Comparison of ENCODE assay signal across 8 mouse cellular contexts in genomic region chr3:146918323-146918722, GRCm38 (mm10).
DNase-seq lines count a peak whose midpoint lies in the region; ATAC-seq and TF ChIP-seq lines count a peak whose summit lies in the region.
"Had no signal": no experiment of that assay in that cellular context is flagged by ENCODE, and none has a peak within 500 bp of the region (broad histone marks: within the 10 kb centered on the region; RNA-seq: fewer than 3 reads in every experiment).

No protein-coding gene starts in this region.

- DNase-seq in lung, embryonic 14.5 days, result peak; percentile 37
- no peak for DNase-seq in lung, postnatal 14 days
- peak; percentile 75 to 83 for DNase-seq in cerebellum, adult 2 months
- DNase-seq in layer of hippocampus, adult 9-10 months (ENCODE audit: low spot score), result peak; percentile 58
- peak; percentile 47 for DNase-seq in right cerebral cortex, postnatal 25 days
- DNase-seq in embryo, embryonic 9.5 days (ENCODE audit: extremely low spot score), result no peak

- H3K9me3 ChIP-seq in lung, embryonic 14.5 days (ENCODE audit: low read depth, low read length), result no peaks in the 10 kb centered on the region
- H3K9me3 ChIP-seq: midbrain, embryonic 12.5 days had no signal

- no peak for TF ChIP-seq POLR2A in cerebellum, adult 2 months (IDR thresholded peaks at IDR 0.05; ENCODE audit: borderline replicate concordance, insufficient read depth, low read length)

- ATAC-seq in lung, embryonic 14.5 days (ENCODE audit: insufficient read depth), result peak; percentile 52
- ATAC-seq in granulocyte monocyte progenitor cell, adult 5-6 weeks (replicated peaks; ENCODE audit: poor library complexity, severe bottlenecking), result no peak

- no peak overlapping the region for H3K4me3 ChIP-seq in lung, embryonic 14.5 days (ENCODE audit: low read depth, low read length)
- no peak overlapping the region for H3K4me3 ChIP-seq in cerebellum, adult 2 months (replicated peaks; ENCODE audit: insufficient read depth, low read depth, low read length)
- H3K4me3 ChIP-seq: midbrain, embryonic 12.5 days had no signal

- no peaks in the 10 kb centered on the region for H3K27me3 ChIP-seq in lung, embryonic 14.5 days (ENCODE audit: insufficient read depth, low read length)
- no peaks in the 10 kb centered on the region for H3K27me3 ChIP-seq in cerebellum, adult 2 months (ENCODE audit: control insufficient read depth, insufficient read depth, low read length)

- no peak overlapping the region for H3K27ac ChIP-seq in lung, embryonic 14.5 days (ENCODE audit: low read depth)
- H3K27ac ChIP-seq in cerebellum, adult 2 months (ENCODE audit: insufficient read depth, low read length), result no peak overlapping the region
- H3K27ac ChIP-seq: midbrain, embryonic 12.5 days had no signal

- 67% methylated on average over 11 of the region's 11 CpGs for WGBS in lung, embryonic 14.5 days
- 13% methylated on average over 11 of the region's 11 CpGs for WGBS in cerebellum, adult 2 months

- H3K4me1 ChIP-seq in lung, embryonic 14.5 days (ENCODE audit: insufficient read depth), result no peaks in the 10 kb centered on the region
- peaks cover 4% of the 10 kb centered on the region; the same call in 1 of the 2 replicates for H3K4me1 ChIP-seq in cerebellum, adult 2 months (ENCODE audit: control insufficient read depth, insufficient read depth, low read length)
- H3K4me1 ChIP-seq: midbrain, embryonic 12.5 days had no signal

- no peaks in the 10 kb centered on the region for H3K36me3 ChIP-seq in lung, embryonic 14.5 days (ENCODE audit: insufficient read depth)
- H3K36me3 ChIP-seq: midbrain, embryonic 12.5 days had no signal

- no peak for TF ChIP-seq CTCF in lung, embryonic 14.5 days (IDR thresholded peaks at IDR 0.05; ENCODE audit: low read depth)
- TF ChIP-seq CTCF in cerebellum, adult 2 months (IDR thresholded peaks at IDR 0.05; ENCODE audit: borderline replicate concordance, insufficient read depth, low read depth, low read length), result no peak

- no peak overlapping the region for H3K9ac ChIP-seq in lung, embryonic 14.5 days
- H3K9ac ChIP-seq: midbrain, embryonic 12.5 days had no signal

- no peak overlapping the region for H3K4me2 ChIP-seq in lung, embryonic 14.5 days
- H3K4me2 ChIP-seq: midbrain, embryonic 12.5 days had no signal

Comparison
In these comparisons a context has a peak if more than half of its experiments do, and no peak if none do; other contexts are left out.
1. DNase-seq: peak in lung, embryonic 14.5 days (single experiment), cerebellum, adult 2 months (2 of 2), layer of hippocampus, adult 9-10 months (single experiment) and right cerebral cortex, postnatal 25 days (single experiment); none in lung, postnatal 14 days (single experiment) and embryo, embryonic 9.5 days (single experiment).